Comparison of ENCODE assay signal across 8 mouse cellular contexts in genomic region chr11:97782564-97782895, GRCm38 (mm10). TPM values are rescaled to one million over a fixed set of nuclear protein-coding genes. Genes with fewer than 3 reads are reported as not detected.
DNase-seq lines count a peak whose midpoint lies in the region; ATAC-seq and TF ChIP-seq lines count a peak whose summit lies in the region.

No protein-coding gene starts in this region.

- peaks cover 3 to 10% of the 10 kb centered on the region in 2 experiments for H3K4me1 ChIP-seq in heart, embryonic 14.5 days (ENCODE audit: control insufficient read depth in 2 of 2, insufficient read depth in 2 of 2, low read length in 2 of 2)
- H3K4me1 ChIP-seq in MEL (ENCODE audit: control insufficient read depth in 1 of 2, insufficient read depth in 2 of 2, low read length in 2 of 2), result peaks cover 0 to 10% of the 10 kb centered on the region in 2 experiments; a peak in 2 of 4 replicates
- peaks cover 24% of the 10 kb centered on the region for H3K4me1 ChIP-seq in hindbrain, embryonic 12.5 days

- TF ChIP-seq RAD21 in MEL (IDR thresholded peaks at IDR 0.05; ENCODE audit: low read depth, low read length), result no peak

- no peaks in the 10 kb centered on the region for H3K9me3 ChIP-seq in heart, embryonic 14.5 days (ENCODE audit: control insufficient read depth, low read length)
- no peaks in the 10 kb centered on the region for H3K9me3 ChIP-seq in MEL (replicated peaks; ENCODE audit: insufficient read depth, low read length)
- H3K9me3 ChIP-seq in hindbrain, embryonic 12.5 days (replicated peaks), result no peaks in the 10 kb centered on the region

- TF ChIP-seq EP300 in MEL (IDR thresholded peaks at IDR 0.05; ENCODE audit: low read depth in 1 of 2, low read length in 2 of 2), result no peak

- peak overlapping the region; percentile 100 for H3K9ac ChIP-seq in heart, embryonic 14.5 days (ENCODE audit: low read length)
- peak overlapping the region; percentile 95 for H3K9ac ChIP-seq in MEL (ENCODE audit: control insufficient read depth, low read depth, low read length, poor library complexity, severe bottlenecking)
- peak overlapping the region; percentile 99 for H3K9ac ChIP-seq in hindbrain, embryonic 12.5 days

- no peaks in the 10 kb centered on the region for H3K27me3 ChIP-seq in heart, embryonic 14.5 days (ENCODE audit: control insufficient read depth, insufficient read depth, low read length)
- H3K27me3 ChIP-seq in MEL (ENCODE audit: control insufficient read depth in 1 of 2, insufficient read depth in 2 of 2, low read length in 2 of 2), result no peaks in the 10 kb centered on the region
- no peaks in the 10 kb centered on the region for H3K27me3 ChIP-seq in hindbrain, embryonic 12.5 days

- WGBS in heart, embryonic 14.5 days, result under 1% methylated on average over 10 of the region's 10 CpGs
- WGBS in hindbrain, embryonic 12.5 days, result 0% methylated on average over 10 of the region's 10 CpGs

- ATAC-seq in heart, embryonic 14.5 days (ENCODE audit: insufficient number of reproducible peaks, insufficient read depth, low FRiP score, low read depth), result no peak
- ATAC-seq in hindbrain, embryonic 12.5 days (ENCODE audit: low FRiP score), result no peak; the same call in 1 of the 2 replicates
- 0 out of 2 replicates have a peak, but pooled peaks have one; percentile 3 for ATAC-seq in megakaryocyte-erythroid progenitor cell, adult 5-6 weeks (replicated peaks; ENCODE audit: low FRiP score, low TSS enrichment, poor library complexity, severe bottlenecking)

- no peak for TF ChIP-seq CTCF in MEL (IDR thresholded peaks at IDR 0.05 in 2 of 3, conservative IDR thresholded peaks at IDR 0.05 in 1 of 3; ENCODE audit: control insufficient read depth in 1 of 3, insufficient read depth in 1 of 3, low read depth in 2 of 3, low read length in 3 of 3, poor library complexity in 1 of 3, severe bottlenecking in 1 of 3)

- H3K27ac ChIP-seq in heart, embryonic 14.5 days (replicated peaks in 1 of 2; ENCODE audit: control insufficient read depth in 1 of 2, insufficient read depth in 1 of 2, low read depth in 2 of 2, low read length in 2 of 2), result peak overlapping the region; percentile 59 to 85
- H3K27ac ChIP-seq in MEL (ENCODE audit: control insufficient read depth, low read depth, low read length), result peak overlapping the region; percentile 91
- peak overlapping the region; percentile 94 for H3K27ac ChIP-seq in hindbrain, embryonic 12.5 days

- peak overlapping the region; percentile 66 to 79 for H3K4me3 ChIP-seq in heart, embryonic 14.5 days (ENCODE audit: control insufficient read depth in 1 of 2, insufficient read depth in 1 of 2, low read depth in 1 of 2, low read length in 2 of 2)
- peak overlapping the region; percentile 65 to 99 for H3K4me3 ChIP-seq in MEL (ENCODE audit: control insufficient read depth in 1 of 2, insufficient read depth in 1 of 2, low read depth in 2 of 2, low read length in 2 of 2)
- H3K4me3 ChIP-seq in hindbrain, embryonic 12.5 days, result peak overlapping the region; percentile 98

- TF ChIP-seq POLR2A in MEL (IDR thresholded peaks at IDR 0.05; ENCODE audit: control insufficient read depth in 1 of 2, insufficient read depth in 1 of 2, low read depth in 1 of 2, low read length in 2 of 2, poor library complexity in 1 of 2), result no peak; a peak in 3 of 4 replicates

- peaks cover 39% of the 10 kb centered on the region for H3K79me2 ChIP-seq in MEL (ENCODE audit: control insufficient read depth, insufficient read depth, low read length, poor library complexity)

- peaks cover 37% of the 10 kb centered on the region for H3K36me3 ChIP-seq in heart, embryonic 14.5 days (ENCODE audit: control insufficient read depth, insufficient read depth, low read length)
- peaks cover 27 to 30% of the 10 kb centered on the region in 2 experiments for H3K36me3 ChIP-seq in MEL (ENCODE audit: control insufficient read depth in 1 of 2, insufficient read depth in 2 of 2, low read length in 2 of 2)
- H3K36me3 ChIP-seq in hindbrain, embryonic 12.5 days, result peaks cover 34% of the 10 kb centered on the region

- no peak for DNase-seq in heart, adult 11 months
- DNase-seq in MEL (ENCODE audit: low read depth, low spot score), result no peak
- DNase-seq in urinary bladder, adult 18-20 months (ENCODE audit: low spot score in 2 of 2), result no peak
- no peak for DNase-seq in right cerebral cortex, postnatal 10 days (ENCODE audit: low spot score in 2 of 2)
- no peak for DNase-seq in adrenal gland, postnatal 25 days

- H3K4me2 ChIP-seq in heart, embryonic 14.5 days (ENCODE audit: low read length), result peak overlapping the region; percentile 87
- H3K4me2 ChIP-seq in hindbrain, embryonic 12.5 days (replicated peaks), result peak overlapping the region; percentile 86

TF ChIP-seq in MEL, 35 proteins besides CTCF, POLR2A, EP300 and RAD21 (continues in another document):
- TF ChIP-seq CHD1 (IDR thresholded peaks at IDR 0.05; ENCODE audit: low read depth, low read length) (peak; percentile 94; the same call in 1 of the 2 replicates), SMC3 (IDR thresholded peaks at IDR 0.05; ENCODE audit: low read depth, low read length) (no peak), HCFC1 (IDR thresholded peaks at IDR 0.05; ENCODE audit: low read depth, low read length) (no peak), TCF12 (IDR thresholded peaks at IDR 0.05; ENCODE audit: low read depth, low read length) (no peak), ETS1 (IDR thresholded peaks at IDR 0.05; ENCODE audit: low read depth, low read length) (no peak), MAFK (IDR thresholded peaks at IDR 0.05; ENCODE audit: borderline replicate concordance, low read depth, low read length) (no peak), ZC3H11A (IDR thresholded peaks at IDR 0.05; ENCODE audit: low read depth, low read length) (no peak), MYB (IDR thresholded peaks at IDR 0.05; ENCODE audit: low read depth, low read length) (no peak), KAT2A (conservative IDR thresholded peaks at IDR 0.05; ENCODE audit: low read depth, low read length) (no peak), BHLHE40 (IDR thresholded peaks at IDR 0.05; ENCODE audit: borderline replicate concordance, low read depth, low read length) (no peak; the same call in 1 of the 2 replicates), GABPA (IDR thresholded peaks at IDR 0.05; ENCODE audit: low read depth, low read length) (no peak), ZKSCAN1 (IDR thresholded peaks at IDR 0.05; ENCODE audit: low read depth, low read length) (no peak)

RNA-seq across cellular contexts. Expression of gene Rpl23, which starts 0.3 kb away (rescaled TPM):
- 499 and 536 TPM in 2 replicates for polyA plus RNA-seq in heart, embryonic 14.5 days (2014; fragmentation: Nextera tagmentation; extraction: Ambion mirVana)
- 1,922 and 2,072 TPM in 2 replicates for total RNA-seq in MEL (2012; rRNA removed)
- polyA plus RNA-seq in MEL (2012; ENCODE audit: insufficient read depth in 1 of 2, insufficient read length in 2 of 2, low read depth in 1 of 2, low replicate concordance in 2 of 2, missing spikeins in 1 of 2), result 100 to 1,000 TPM in 1 of 2 experiments, not detected in 1; 921 TPM
- 347 and 376 TPM in 2 replicates for polyA plus RNA-seq in hindbrain, embryonic 12.5 days (2016; fragmentation: Nextera tagmentation; extraction: Ambion mirVana)
- total RNA-seq in megakaryocyte-erythroid progenitor cell, adult 5-6 weeks (2014; fragmentation: Nextera tagmentation), result 2,091 and 2,156 TPM in 2 replicates
- 1,518 and 2,802 TPM in 2 replicates for total RNA-seq in megakaryocyte-erythroid progenitor cell, adult 5-6 weeks (2017)
- total RNA-seq in adrenal gland, postnatal 25 days (2021), result 741 and 851 TPM in 2 replicates

RNA-seq across cellular contexts. Expression of gene 1700001P01Rik, which starts 6.8 kb away (rescaled TPM):
- not detected in 2 replicates for polyA plus RNA-seq in heart, embryonic 14.5 days (2014; fragmentation: Nextera tagmentation; extraction: Ambion mirVana)
- total RNA-seq in MEL (2012; rRNA removed), result 0.69 TPM in 2 replicates
- polyA plus RNA-seq in MEL (2012; ENCODE audit: insufficient read depth in 1 of 2, insufficient read length in 2 of 2, low read depth in 1 of 2, low replicate concordance in 2 of 2, missing spikeins in 1 of 2), result under 1 TPM in 1 of 2 experiments, not detected in 1; 0.43 TPM
- polyA plus RNA-seq in hindbrain, embryonic 12.5 days (2016; fragmentation: Nextera tagmentation; extraction: Ambion mirVana), result 0.68 and 0.98 TPM in 2 replicates
- 0.89 TPM in 1 of 2 replicates, not detected in the other for total RNA-seq in megakaryocyte-erythroid progenitor cell, adult 5-6 weeks (2014; fragmentation: Nextera tagmentation)
- total RNA-seq in megakaryocyte-erythroid progenitor cell, adult 5-6 weeks (2017), result 2.4 TPM in 1 of 2 replicates, not detected in the other
- not detected in 2 replicates for total RNA-seq in adrenal gland, postnatal 25 days (2021)

RNA-seq across cellular contexts. Expression of gene Cwc25, which starts 16.2 kb away (rescaled TPM):
- 9.0 and 9.8 TPM in 2 replicates for polyA plus RNA-seq in heart, embryonic 14.5 days (2014; fragmentation: Nextera tagmentation; extraction: Ambion mirVana)
- total RNA-seq in MEL (2012; rRNA removed), result 18.1 and 20.8 TPM in 2 replicates
- 10 to 100 TPM in 1 of 2 experiments, not detected in 1; 16.7 TPM for polyA plus RNA-seq in MEL (2012; ENCODE audit: insufficient read depth in 1 of 2, insufficient read length in 2 of 2, low read depth in 1 of 2, low replicate concordance in 2 of 2, missing spikeins in 1 of 2)
- polyA plus RNA-seq in hindbrain, embryonic 12.5 days (2016; fragmentation: Nextera tagmentation; extraction: Ambion mirVana), result 22.0 and 25.4 TPM in 2 replicates
- 17.7 and 18.9 TPM in 2 replicates for total RNA-seq in megakaryocyte-erythroid progenitor cell, adult 5-6 weeks (2014; fragmentation: Nextera tagmentation)
- total RNA-seq in megakaryocyte-erythroid progenitor cell, adult 5-6 weeks (2017), result 20.4 and 23.3 TPM in 2 replicates
- total RNA-seq in adrenal gland, postnatal 25 days (2021), result 19.5 and 22.6 TPM in 2 replicates

RNA-seq across cellular contexts. Expression of gene Lasp1, which starts 16.3 kb away (rescaled TPM):
- 26.5 and 28.1 TPM in 2 replicates for polyA plus RNA-seq in heart, embryonic 14.5 days (2014; fragmentation: Nextera tagmentation; extraction: Ambion mirVana)
- 13.3 and 15.2 TPM in 2 replicates for total RNA-seq in MEL (2012; rRNA removed)
- polyA plus RNA-seq in MEL (2012; ENCODE audit: insufficient read depth in 1 of 2, insufficient read length in 2 of 2, low read depth in 1 of 2, low replicate concordance in 2 of 2, missing spikeins in 1 of 2), result 10 to 100 TPM in 1 of 2 experiments, not detected in 1; 38.7 TPM
- polyA plus RNA-seq in hindbrain, embryonic 12.5 days (2016; fragmentation: Nextera tagmentation; extraction: Ambion mirVana), result 111 and 120 TPM in 2 replicates
- total RNA-seq in megakaryocyte-erythroid progenitor cell, adult 5-6 weeks (2014; fragmentation: Nextera tagmentation), result 15.7 and 20.4 TPM in 2 replicates
- total RNA-seq in megakaryocyte-erythroid progenitor cell, adult 5-6 weeks (2017), result 56.3 and 63.5 TPM in 2 replicates
- total RNA-seq in adrenal gland, postnatal 25 days (2021), result 103 and 142 TPM in 2 replicates

RNA-seq across cellular contexts. Expression of gene Pip4k2b, which starts 38.0 kb away (rescaled TPM):
- 0.80 and 1.1 TPM in 2 replicates for polyA plus RNA-seq in heart, embryonic 14.5 days (2014; fragmentation: Nextera tagmentation; extraction: Ambion mirVana)
- total RNA-seq in MEL (2012; rRNA removed), result 34.7 and 40.2 TPM in 2 replicates
- polyA plus RNA-seq in MEL (2012; ENCODE audit: insufficient read depth in 1 of 2, insufficient read length in 2 of 2, low read depth in 1 of 2, low replicate concordance in 2 of 2, missing spikeins in 1 of 2), result 10 to 100 TPM; 43.4 to 57.3 TPM
- polyA plus RNA-seq in hindbrain, embryonic 12.5 days (2016; fragmentation: Nextera tagmentation; extraction: Ambion mirVana), result 2.6 and 3.4 TPM in 2 replicates
- total RNA-seq in megakaryocyte-erythroid progenitor cell, adult 5-6 weeks (2014; fragmentation: Nextera tagmentation), result 26.4 and 28.6 TPM in 2 replicates
- 24.3 and 26.6 TPM in 2 replicates for total RNA-seq in megakaryocyte-erythroid progenitor cell, adult 5-6 weeks (2017)
- total RNA-seq in adrenal gland, postnatal 25 days (2021), result 28.7 and 30.7 TPM in 2 replicates
